Mouse (Mus musculus): ENCODE results near the gene Klk1.

DNA sequence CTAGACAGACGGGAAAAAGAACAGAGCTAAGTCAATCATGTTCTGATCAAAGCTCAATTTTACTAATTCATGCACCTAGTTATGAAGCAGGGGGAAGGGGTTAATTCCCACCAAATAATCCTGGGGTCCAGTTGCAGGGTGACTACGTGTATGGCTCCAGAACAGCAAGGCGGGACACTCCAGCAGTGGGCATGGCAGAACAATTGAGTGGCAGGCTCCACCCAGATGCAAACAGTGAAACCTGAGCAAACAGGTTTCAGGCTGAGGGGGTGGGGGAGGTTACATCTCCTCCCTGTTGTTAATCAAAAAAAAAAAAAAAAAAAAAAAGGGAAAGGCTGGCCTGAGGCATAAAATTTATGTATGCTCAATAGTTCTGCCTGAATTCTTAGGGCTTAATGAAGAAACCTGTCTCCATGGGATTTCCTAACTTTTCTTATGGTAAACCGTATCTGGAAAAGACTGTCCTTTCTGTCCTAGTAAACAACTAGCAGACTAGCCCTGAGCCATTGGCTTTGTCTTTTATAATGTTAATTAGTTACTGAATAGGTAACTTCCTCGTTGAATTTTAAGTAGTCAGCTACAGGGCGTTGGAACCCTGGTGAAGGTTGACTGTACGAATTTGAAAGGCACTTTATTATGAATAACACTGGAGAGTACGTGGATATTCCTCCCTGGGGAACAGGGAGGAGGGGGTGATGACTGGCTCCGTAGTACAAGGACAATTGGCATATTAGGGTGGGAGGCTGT is 45.7 kb upstream of the Klk1 start:
- TF ChIP-seq CTCF (IDR thresholded peaks at IDR 0.05; ENCODE audit: extremely low read depth, insufficient read depth, low read length) (no peak), POLR2A (IDR thresholded peaks at IDR 0.05; ENCODE audit: extremely low read depth, insufficient read depth, low read length) (no peak)
